In genomic region chr17:46650232-46651031, GRCm38 (mm10) we compare ENCODE assay signal across 8 mouse cellular contexts. TPM values are rescaled to one million over a fixed set of nuclear protein-coding genes. Genes with fewer than 3 reads are reported as not detected.
DNase-seq lines count a peak whose midpoint lies in the region; ATAC-seq and TF ChIP-seq lines count a peak whose summit lies in the region.

Cul7 (plus strand) TSS chr17:46650337.

- H3K36me3 ChIP-seq in MEL (ENCODE audit: control insufficient read depth in 1 of 2, insufficient read depth in 2 of 2, low read length in 2 of 2): peaks cover 0 to 7% of the 10 kb centered on the region in 2 experiments; a peak in 2 of 4 replicates
- peaks cover 21% of the 10 kb centered on the region for H3K36me3 ChIP-seq in forebrain, postnatal 0 days (ENCODE audit: insufficient read depth)
- H3K36me3 ChIP-seq in lung, embryonic 14.5 days (ENCODE audit: insufficient read depth): peaks cover 46% of the 10 kb centered on the region

- peak within 1 kb of the TSS; percentile 88 for H3K4me2 ChIP-seq in forebrain, postnatal 0 days (ENCODE audit: low read depth)
- H3K4me2 ChIP-seq in lung, embryonic 14.5 days: peak within 1 kb of the TSS; percentile 88

- no peaks in the 10 kb centered on the region for H3K27me3 ChIP-seq in MEL (ENCODE audit: control insufficient read depth in 1 of 2, insufficient read depth in 2 of 2, low read length in 2 of 2)
- H3K27me3 ChIP-seq in forebrain, postnatal 0 days (ENCODE audit: insufficient read depth, low read length): no peaks in the 10 kb centered on the region
- H3K27me3 ChIP-seq in lung, embryonic 14.5 days (ENCODE audit: insufficient read depth, low read length): no peaks in the 10 kb centered on the region

- 0 out of 6 replicates have a peak, but pooled peaks of 1 of the 3 experiments have one; percentile 1 for TF ChIP-seq CTCF in MEL (IDR thresholded peaks at IDR 0.05 in 2 of 3, conservative IDR thresholded peaks at IDR 0.05 in 1 of 3; ENCODE audit: control insufficient read depth in 1 of 3, insufficient read depth in 1 of 3, low read depth in 2 of 3, low read length in 3 of 3, poor library complexity in 1 of 3, severe bottlenecking in 1 of 3)
- TF ChIP-seq CTCF in forebrain, postnatal 0 days (IDR thresholded peaks at IDR 0.05; ENCODE audit: low read depth): no peak
- no peak for TF ChIP-seq CTCF in lung, embryonic 14.5 days (IDR thresholded peaks at IDR 0.05; ENCODE audit: low read depth)

- H3K27ac ChIP-seq in MEL (ENCODE audit: control insufficient read depth, low read depth, low read length): peak within 1 kb of the TSS; percentile 58
- H3K27ac ChIP-seq in forebrain, postnatal 0 days (ENCODE audit: low read depth, low read length): peak within 1 kb of the TSS; percentile 92
- peak within 1 kb of the TSS; percentile 98 for H3K27ac ChIP-seq in lung, embryonic 14.5 days (ENCODE audit: low read depth)

- H3K9me3 ChIP-seq in MEL (replicated peaks; ENCODE audit: insufficient read depth, low read length): no peaks in the 10 kb centered on the region
- H3K9me3 ChIP-seq in forebrain, postnatal 0 days (ENCODE audit: low read length): no peaks in the 10 kb centered on the region
- H3K9me3 ChIP-seq in lung, embryonic 14.5 days (ENCODE audit: low read depth, low read length): no peaks in the 10 kb centered on the region

- WGBS in forebrain, postnatal 0 days: 3% methylated on average over 58 of the region's 58 CpGs
- WGBS in lung, embryonic 14.5 days: under 1% methylated on average over 56 of the region's 58 CpGs

- intact Hi-C loops in heart, postnatal 36 days (cut with DNase I): loop anchor here (2.0 kb wide), 2 partner anchors 24 to 64 kb away; partner anchors contain the start of gene Rrp36

- peak within 1 kb of the TSS; percentile 83 for H3K9ac ChIP-seq in MEL (ENCODE audit: control insufficient read depth, low read depth, low read length, poor library complexity, severe bottlenecking)
- H3K9ac ChIP-seq in forebrain, postnatal 0 days: peak within 1 kb of the TSS; percentile 95
- peak within 1 kb of the TSS; percentile 89 for H3K9ac ChIP-seq in lung, embryonic 14.5 days

- peaks cover 16% of the 10 kb centered on the region for H3K79me2 ChIP-seq in MEL (ENCODE audit: control insufficient read depth, insufficient read depth, low read length, poor library complexity)

- peak within 1 kb of the TSS; percentile 78 to 99 for H3K4me3 ChIP-seq in MEL (ENCODE audit: control insufficient read depth in 1 of 2, insufficient read depth in 1 of 2, low read depth in 2 of 2, low read length in 2 of 2)
- H3K4me3 ChIP-seq in forebrain, postnatal 0 days (ENCODE audit: low read depth, low read length): peak within 1 kb of the TSS; percentile 64
- H3K4me3 ChIP-seq in lung, embryonic 14.5 days (ENCODE audit: low read depth, low read length): peak within 1 kb of the TSS; percentile 75

- H3K4me1 ChIP-seq in MEL (ENCODE audit: control insufficient read depth in 1 of 2, insufficient read depth in 2 of 2, low read length in 2 of 2): peaks cover 6 to 10% of the 10 kb centered on the region in 2 experiments; a peak in 3 of 4 replicates
- H3K4me1 ChIP-seq in forebrain, postnatal 0 days (ENCODE audit: insufficient read depth): peaks cover 26% of the 10 kb centered on the region
- H3K4me1 ChIP-seq in lung, embryonic 14.5 days (ENCODE audit: insufficient read depth): peaks cover 12% of the 10 kb centered on the region

- ATAC-seq in forebrain, postnatal 0 days: peak; percentile 96
- ATAC-seq in lung, embryonic 14.5 days (ENCODE audit: insufficient read depth): peak; percentile 95
- peak; percentile 34 for ATAC-seq in neutrophil, adult 5-6 weeks (ENCODE audit: extremely low read depth, insufficient number of reproducible peaks, low FRiP score, poor library complexity, severe bottlenecking)

- peak; percentile 93 for DNase-seq in MEL (ENCODE audit: low read depth, low spot score)
- DNase-seq in cerebellum, adult 18-20 months: peak; percentile 89 to 92
- peak; percentile 95 for DNase-seq in forebrain, postnatal 0 days
- peak; percentile 89 to 90 for DNase-seq in heart, postnatal 36 days
- peak; percentile 83 to 88 for DNase-seq in layer of hippocampus, adult 8-10 months (ENCODE audit: low spot score in 2 of 2)
- DNase-seq in lung, embryonic 14.5 days: peak; percentile 97
- DNase-seq in testis, postnatal 14 days (ENCODE audit: low spot score): peak; percentile 93

- TF ChIP-seq RAD21 in MEL (IDR thresholded peaks at IDR 0.05; ENCODE audit: low read depth, low read length): no peak

- TF ChIP-seq POLR2A in MEL (IDR thresholded peaks at IDR 0.05; ENCODE audit: control insufficient read depth in 1 of 2, insufficient read depth in 1 of 2, low read depth in 1 of 2, low read length in 2 of 2, poor library complexity in 1 of 2): peak; percentile 69 to 83

- no peak for TF ChIP-seq EP300 in MEL (IDR thresholded peaks at IDR 0.05; ENCODE audit: low read depth in 1 of 2, low read length in 2 of 2)

TF ChIP-seq in MEL, 35 proteins besides CTCF, POLR2A, EP300 and RAD21:
- TF ChIP-seq NELFE (IDR thresholded peaks at IDR 0.05; ENCODE audit: low read depth, low read length) (peak; percentile 80), MAZ (IDR thresholded peaks at IDR 0.05; ENCODE audit: low read depth, low read length) (peak; percentile 83), TCF12 (IDR thresholded peaks at IDR 0.05; ENCODE audit: low read depth, low read length) (peak; percentile 23; the same call in 1 of the 2 replicates), ELF1 (IDR thresholded peaks at IDR 0.05; ENCODE audit: low read depth, low read length) (peak; percentile 70; the same call in 1 of the 2 replicates), CHD1 (IDR thresholded peaks at IDR 0.05; ENCODE audit: low read depth, low read length) (peak; percentile 53; the same call in 1 of the 2 replicates), BHLHE40 (IDR thresholded peaks at IDR 0.05; ENCODE audit: borderline replicate concordance, low read depth, low read length) (no peak), KAT2A (conservative IDR thresholded peaks at IDR 0.05; ENCODE audit: low read depth, low read length) (no peak), TBP (IDR thresholded peaks at IDR 0.05; ENCODE audit: low read depth, low read length) (peak; percentile 42; the same call in 1 of the 2 replicates), RCOR1 (IDR thresholded peaks at IDR 0.05; ENCODE audit: low read depth, low read length) (0 out of 2 replicates have a peak, but pooled peaks have one; percentile 5), MAX (IDR thresholded peaks at IDR 0.05; ENCODE audit: low read length) (peak; percentile 52), ZMIZ1 (IDR thresholded peaks at IDR 0.05; ENCODE audit: low read depth, low read length) (peak; percentile 21; the same call in 1 of the 2 replicates), USF2 (IDR thresholded peaks at IDR 0.05; ENCODE audit: borderline replicate concordance in 1 of 2, insufficient read depth in 1 of 2, low read depth in 1 of 2, low read length in 2 of 2) (no peak), MYC (IDR thresholded peaks at IDR 0.05; ENCODE audit: low read depth, low read length) (peak; percentile 44; the same call in 1 of the 2 replicates), SMC3 (IDR thresholded peaks at IDR 0.05; ENCODE audit: low read depth, low read length) (no peak), SIN3A (IDR thresholded peaks at IDR 0.05; ENCODE audit: low read length) (peak; percentile 74), CHD2 (IDR thresholded peaks at IDR 0.05; ENCODE audit: low read length) (no peak), HCFC1 (IDR thresholded peaks at IDR 0.05; ENCODE audit: low read depth, low read length) (peak; percentile 59; the same call in 1 of the 2 replicates), TAL1 (IDR thresholded peaks at IDR 0.05; ENCODE audit: low read length) (no peak), MXI1 (IDR thresholded peaks at IDR 0.05; ENCODE audit: low read depth, low read length) (peak; percentile 63; the same call in 1 of the 2 replicates), GATA1 (IDR thresholded peaks at IDR 0.05; ENCODE audit: low read depth, low read length) (no peak), USF1 (IDR thresholded peaks at IDR 0.05; ENCODE audit: low read depth, low read length) (peak; percentile 49; the same call in 1 of the 2 replicates), E2F4 (IDR thresholded peaks at IDR 0.05; ENCODE audit: borderline replicate concordance, low read depth, low read length) (no peak), NRF1 (IDR thresholded peaks at IDR 0.05; ENCODE audit: insufficient read depth, low read depth, low read length, poor library complexity, severe bottlenecking) (peak; percentile 82), POLR2AphosphoS2 (IDR thresholded peaks at IDR 0.05; ENCODE audit: low read length) (peak; percentile 71), UBTF (IDR thresholded peaks at IDR 0.05; ENCODE audit: borderline replicate concordance, insufficient read depth, low read depth, low read length) (no peak; the same call in 1 of the 2 replicates)

RNA-seq across cellular contexts. Expression of gene Cul7, which starts in this region (rescaled TPM):
- total RNA-seq in MEL (2012; rRNA removed): 32.6 and 35.1 TPM in 2 replicates
- polyA plus RNA-seq in MEL (2012; ENCODE audit: insufficient read depth in 1 of 2, insufficient read length in 2 of 2, low read depth in 1 of 2, low replicate concordance in 2 of 2, missing spikeins in 1 of 2): 10 to 100 TPM; 35.8 to 45.8 TPM
- total RNA-seq in forebrain, postnatal 0 days (2014; rRNA removed): 77.0 and 89.9 TPM in 2 replicates
- 20.6 and 24.0 TPM in 2 replicates for polyA plus RNA-seq in forebrain, postnatal 0 days (2015; fragmentation: Nextera tagmentation; extraction: Ambion mirVana)
- total RNA-seq in heart, postnatal 36 days (2021): 10 to 100 TPM; 20.7 to 23.8 TPM
- 10 to 100 TPM; 22.6 to 26.4 (median 23.4) TPM for total RNA-seq in layer of hippocampus, adult 8-10 months (2022)
- polyA plus RNA-seq in lung, embryonic 14.5 days (2014; fragmentation: Nextera tagmentation; extraction: Ambion mirVana): 36.6 TPM in 2 replicates
- 5.2 and 7.9 TPM in 2 replicates for total RNA-seq in neutrophil, adult 5-6 weeks (2017)

Comparison
In these comparisons a context has a peak if more than half of its experiments do, and no peak if none do; other contexts are left out.
1. Peak in every context shown above with its lines: DNase-seq, ATAC-seq, H3K4me3 ChIP-seq and H3K27ac ChIP-seq.
2. ATAC-seq: peak in every context shown above with its lines; median percentile 96 in forebrain, postnatal 0 days; 95 in lung, embryonic 14.5 days; 34 in neutrophil, adult 5-6 weeks.